Mouse (Mus musculus) lung, postnatal 10 days (tissue): Measurements from ENCODE around the gene Dao.

Experiments used
- DNase-seq: peaks from one replicate; pipeline ENCODE4 v3.0.0; 2021

Dao gene

GRCm38 (mm10) chr5:114003542-114003941, at the start of gene Dao:
Gene Dao (plus strand): TSS chr5:114003703.
- no peak for DNase-seq

- peak; percentile 92 for DNase-seq
Observed at GRCm38 (mm10) chr5:113954421-113954820, 49.1 kb upstream of the Dao start.

GRCm38 (mm10) chr5:113955281-113955680, 48.2 kb upstream of the Dao start:
- no peak for DNase-seq

DNA sequence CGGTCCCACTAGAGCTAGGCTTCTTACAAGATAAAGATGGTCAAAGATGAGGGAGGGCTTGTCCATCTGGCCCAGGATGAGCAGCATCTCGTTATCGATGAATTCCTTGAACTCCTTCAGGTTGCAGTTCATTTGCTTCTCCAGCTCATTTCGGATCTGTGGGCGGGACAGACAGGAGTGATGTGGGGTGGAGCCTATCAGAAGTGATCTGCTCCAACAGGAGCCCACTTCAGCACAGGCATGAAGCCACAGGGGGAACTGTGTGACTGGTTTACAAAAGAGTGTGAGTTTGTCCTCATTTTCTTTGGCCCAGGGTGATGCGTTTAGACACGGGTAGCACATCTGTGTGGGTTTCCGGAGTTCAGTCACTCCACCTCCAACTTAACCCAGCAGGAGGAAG, 47.8 kb upstream of the Dao start:
- DNase-seq = no peak

DNA sequence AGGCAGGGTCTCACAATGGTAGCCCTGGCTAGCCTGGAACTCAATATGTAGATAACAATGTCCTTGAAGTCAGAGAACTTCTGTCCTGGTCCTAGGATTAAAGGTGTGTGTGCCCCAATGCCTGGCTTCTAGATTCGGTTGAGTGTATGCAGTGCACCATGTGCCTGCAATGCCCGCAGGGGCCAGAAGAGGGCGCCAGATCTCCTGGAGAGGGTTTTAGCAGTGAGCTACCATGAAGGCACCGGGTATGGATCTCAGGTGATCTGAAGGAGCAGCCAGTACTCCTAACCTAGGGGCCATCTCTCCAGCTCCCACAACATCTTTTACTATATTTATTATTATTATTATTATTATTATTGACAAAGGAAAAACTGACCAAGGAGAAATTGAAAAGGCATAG, 47.0 kb upstream of the Dao start:
- DNase-seq = peak; percentile 94

DNA sequence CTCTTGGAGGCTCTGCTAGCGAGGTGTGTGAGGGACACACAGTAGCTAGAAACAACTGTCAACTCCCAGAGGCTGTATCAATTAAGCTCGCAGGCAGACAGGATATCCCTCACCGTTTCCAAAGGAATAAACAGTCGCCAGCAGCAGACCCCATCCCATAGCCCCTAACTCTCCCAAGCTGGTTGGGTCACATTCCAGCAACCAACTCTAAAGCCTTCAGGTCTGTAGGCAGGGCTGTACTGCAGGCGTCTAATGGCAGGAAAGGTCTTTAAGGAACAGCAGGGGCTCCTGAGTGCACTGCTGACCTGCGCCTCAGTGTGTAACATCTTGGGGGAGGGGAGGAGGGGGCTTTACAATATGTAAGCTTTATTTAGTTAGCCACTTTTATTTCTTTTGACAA, 44.5 kb upstream of the Dao start:
- DNase-seq = no peak

DNA sequence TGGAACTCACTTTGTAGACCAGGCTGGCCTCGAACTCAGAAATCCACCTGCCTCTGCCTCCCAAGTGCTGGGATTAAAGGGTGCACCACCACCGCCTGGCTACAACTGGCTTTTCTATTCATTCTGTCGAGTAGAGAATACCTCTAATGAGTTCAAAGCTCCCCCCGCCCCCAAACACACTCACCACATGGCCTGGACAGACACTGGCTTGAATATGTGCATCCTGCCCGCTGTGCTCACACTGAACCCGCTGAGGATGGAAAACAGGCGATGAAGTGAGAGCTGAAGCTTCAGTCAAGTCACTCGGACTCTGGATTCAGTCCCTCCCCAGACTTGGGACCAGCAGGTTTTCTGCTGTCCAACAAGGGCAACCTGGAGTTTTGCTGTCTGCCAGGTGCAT, 43.1 kb upstream of the Dao start:
- no peak for DNase-seq

- no peak for DNase-seq
Observed at GRCm38 (mm10) chr5:113961776-113962175, 41.7 kb upstream of the Dao start.

- DNase-seq = no peak
Observed at GRCm38 (mm10) chr5:113964972-113965371, 38.5 kb upstream of the Dao start.

- no peak for DNase-seq
Observed at GRCm38 (mm10) chr5:113965659-113966185, 37.8 kb upstream of the Dao start.

GRCm38 (mm10) chr5:113966452-113967150, 36.9 kb upstream of the Dao start:
- DNase-seq = no peak

DNA sequence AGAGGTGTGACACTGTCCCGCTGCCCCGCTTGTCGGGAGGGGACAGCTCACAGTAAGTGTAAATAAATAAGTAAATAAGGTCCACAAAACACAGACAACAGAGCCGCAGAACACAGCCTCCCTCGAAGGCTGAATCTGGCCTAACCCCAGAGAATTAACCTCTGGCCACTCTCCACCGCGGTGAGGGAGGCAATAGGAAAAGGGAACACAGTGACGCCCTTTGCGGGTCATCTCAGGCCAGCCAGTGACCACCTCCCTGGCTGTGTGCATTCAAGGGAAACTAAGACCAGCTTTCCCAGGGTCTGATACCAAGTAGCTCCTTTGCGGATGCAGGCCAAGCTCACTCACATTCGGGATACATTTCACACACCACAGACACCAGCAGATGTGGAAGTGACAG, 35.1 kb upstream of the Dao start:
- DNase-seq = no peak

GRCm38 (mm10) chr5:113971434-113971960, 32.0 kb upstream of the Dao start:
- DNase-seq = no peak

GRCm38 (mm10) chr5:113972589-113973515, 30.7 kb upstream of the Dao start:
- no peak for DNase-seq

GRCm38 (mm10) chr5:113973790-113974189, 29.7 kb upstream of the Dao start:
- no peak for DNase-seq

GRCm38 (mm10) chr5:113974576-113974975, 28.9 kb upstream of the Dao start:
- no peak for DNase-seq

DNA sequence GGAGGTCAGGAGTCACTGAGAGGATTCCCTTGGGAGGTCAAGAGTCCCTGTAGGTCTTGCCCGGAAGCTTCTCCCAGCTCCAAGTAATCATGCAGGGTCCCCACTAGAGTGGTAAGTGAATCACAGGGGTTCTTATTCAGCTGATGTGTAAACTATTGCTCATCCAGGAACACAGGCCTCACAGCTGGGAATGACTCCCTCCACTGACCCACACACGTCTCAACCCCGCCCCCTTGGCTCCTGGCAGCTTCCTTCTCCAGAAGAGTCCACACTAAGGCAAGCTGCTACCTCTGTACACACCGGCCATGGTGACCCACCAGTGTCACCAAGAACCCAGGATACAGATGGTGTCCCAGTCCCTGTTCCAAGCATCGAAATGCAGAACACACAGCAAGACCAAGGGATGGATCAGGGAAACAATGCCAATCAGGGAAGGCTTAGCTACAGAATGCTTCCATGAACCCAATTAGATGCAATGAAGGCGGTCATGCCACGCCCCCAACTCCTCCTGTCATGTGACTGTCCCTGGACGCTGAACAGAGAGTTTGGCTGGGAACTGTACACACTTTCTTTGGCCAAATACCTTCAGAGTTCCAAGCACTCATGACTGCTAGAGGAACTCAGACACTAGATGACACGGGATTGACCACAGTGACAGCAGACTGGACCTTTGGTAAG, 27.8 kb upstream of the Dao start:
- peak; percentile 93 for DNase-seq

GRCm38 (mm10) chr5:113976597-113976996, 26.9 kb upstream of the Dao start:
- no peak for DNase-seq

GRCm38 (mm10) chr5:113977309-113977708, 26.2 kb upstream of the Dao start:
- peak; percentile 72 for DNase-seq

DNA sequence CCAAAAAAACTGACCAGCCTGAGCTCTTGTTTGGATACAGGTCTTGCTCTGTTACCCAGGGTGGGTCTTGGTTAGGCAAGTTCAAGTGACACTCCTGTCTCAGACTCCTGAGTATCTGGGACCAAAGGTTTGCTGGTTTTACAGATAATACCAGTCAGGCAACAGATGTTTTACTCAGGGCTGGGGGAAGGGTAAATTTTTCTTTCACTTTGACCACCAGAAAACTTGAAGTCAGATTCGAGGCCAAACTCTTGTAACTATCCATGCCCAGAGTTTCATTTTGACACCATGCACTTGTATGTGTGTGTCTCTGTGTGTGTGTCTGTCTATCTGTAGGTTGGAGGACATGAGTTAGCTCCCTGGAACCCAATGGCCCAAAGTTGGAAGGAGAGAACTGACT, 23.0 kb upstream of the Dao start:
- DNase-seq = no peak

GRCm38 (mm10) chr5:113981171-113981570, 22.3 kb upstream of the Dao start:
- DNase-seq = no peak

DNA sequence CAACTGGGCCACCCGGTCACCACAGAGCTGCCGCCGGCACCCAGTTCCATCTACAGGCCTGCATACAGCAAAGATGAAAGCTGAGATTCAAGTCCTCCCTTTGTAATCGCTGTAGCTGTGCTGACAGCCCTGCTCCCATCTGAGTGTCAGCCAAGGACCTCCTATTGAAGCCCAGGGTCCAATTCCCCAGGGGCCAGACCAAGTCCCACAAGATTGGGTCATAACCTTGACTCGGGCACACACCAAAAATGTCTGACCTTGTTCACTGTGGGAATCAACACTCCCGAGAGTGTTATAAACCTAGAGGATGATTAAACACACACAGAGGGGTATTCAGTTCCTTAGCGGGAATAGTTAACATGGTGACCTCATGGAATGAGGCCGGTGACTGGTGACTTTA, 21.7 kb upstream of the Dao start:
- DNase-seq = peak; percentile 27

DNA sequence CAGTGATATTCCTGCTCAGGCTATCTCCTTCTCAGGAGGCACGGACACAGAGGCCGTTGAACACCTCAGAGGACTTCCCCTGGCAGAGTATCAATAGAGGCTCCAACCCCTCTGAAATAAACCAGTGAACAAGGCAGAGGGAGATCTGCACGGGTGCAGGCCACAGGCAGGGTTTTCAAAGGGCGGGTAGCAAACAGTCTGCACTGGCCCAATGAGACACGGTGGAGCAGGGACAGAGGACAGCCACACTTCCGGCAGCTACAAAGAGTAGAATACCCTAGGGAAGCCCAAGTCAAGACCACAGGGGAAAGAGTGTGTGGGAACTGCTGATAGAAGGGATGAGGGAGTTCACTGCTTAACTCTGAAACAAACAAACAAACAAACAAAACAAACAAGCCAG, 20.0 kb upstream of the Dao start:
- peak; percentile 15 for DNase-seq
